Mouse (Mus musculus) embryo, embryonic 11.5 days (tissue): ENCODE results near the gene Olfr921.

Experiments
- DNase-seq: peaks from one replicate; pipeline ENCODE4 v3.0.0-alpha.2; 2012; ENCODE audit warnings: low read depth, low spot score

The Olfr921 gene

GRCm38 (mm10) chr9:38772768-38773167 lies at the start of gene Olfr921:
Gene Olfr921 (plus strand): TSS chr9:38773068.
- no peak for DNase-seq

GRCm38 (mm10) chr9:38724044-38724443 lies 48.8 kb upstream of the Olfr921 start:
- DNase-seq: no peak

DNA sequence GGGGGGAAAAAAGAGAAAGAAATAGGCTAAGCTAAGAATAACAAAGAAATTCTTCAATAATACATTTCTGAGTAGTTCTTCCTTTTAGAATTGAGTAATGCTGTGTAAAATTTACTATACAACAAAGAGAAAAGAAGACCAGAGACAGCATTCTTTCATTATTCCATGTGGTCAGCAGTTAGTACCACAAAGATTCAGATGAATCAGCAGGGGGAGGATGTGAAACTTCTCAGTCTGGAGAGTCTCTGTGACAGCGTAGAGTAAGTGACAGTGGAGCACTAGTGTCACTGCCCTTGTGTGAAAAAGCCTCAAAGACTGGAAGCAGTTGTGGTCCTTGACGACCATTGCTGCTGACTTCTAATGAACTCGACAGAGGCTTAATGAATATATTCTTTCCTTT lies 44.6 kb upstream of the Olfr921 start:
- DNase-seq: no peak

- no peak for DNase-seq
These were observed 31.5 kb upstream of the Olfr921 start for GRCm38 (mm10) chr9:38741408-38741807.

DNA sequence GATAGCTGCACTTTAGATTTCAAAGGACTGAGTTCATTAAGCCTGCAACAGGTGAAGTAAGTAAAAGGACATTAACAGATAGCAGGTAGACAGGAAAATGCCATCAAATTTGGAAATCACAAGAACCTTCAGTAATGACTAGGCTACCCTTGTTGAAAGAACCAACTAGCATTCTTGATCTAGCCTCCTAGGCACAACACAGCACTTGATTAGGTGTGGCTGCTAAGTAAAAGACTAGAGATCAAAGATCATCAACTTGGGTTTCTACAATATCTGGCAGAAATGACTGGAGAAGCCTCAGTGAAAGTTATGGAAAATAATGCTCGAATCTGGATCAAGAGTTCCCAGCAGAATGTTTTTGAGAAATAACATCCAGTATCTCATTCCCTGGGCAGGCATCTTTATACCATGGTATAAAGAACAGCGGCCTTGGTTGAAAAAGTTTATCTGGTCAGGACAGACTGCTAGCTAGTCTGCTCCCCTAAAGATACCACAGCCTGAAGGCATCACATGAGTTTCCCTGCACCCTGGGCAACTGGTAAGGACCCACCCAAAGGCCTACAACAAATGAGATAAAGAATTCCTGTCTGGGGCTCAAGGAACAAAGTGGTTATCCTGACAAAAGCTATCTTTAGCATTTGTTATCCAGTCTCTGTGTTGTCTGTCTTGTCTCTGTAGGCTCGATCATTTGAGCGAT lies 28.1 kb upstream of the Olfr921 start:
- DNase-seq: no peak

- DNase-seq: no peak
These were observed 20.9 kb upstream of the Olfr921 start, which contains the start of gene Olfr920 for GRCm38 (mm10) chr9:38751999-38752398. Gene Olfr920 (plus strand): TSS chr9:38752299.

DNA sequence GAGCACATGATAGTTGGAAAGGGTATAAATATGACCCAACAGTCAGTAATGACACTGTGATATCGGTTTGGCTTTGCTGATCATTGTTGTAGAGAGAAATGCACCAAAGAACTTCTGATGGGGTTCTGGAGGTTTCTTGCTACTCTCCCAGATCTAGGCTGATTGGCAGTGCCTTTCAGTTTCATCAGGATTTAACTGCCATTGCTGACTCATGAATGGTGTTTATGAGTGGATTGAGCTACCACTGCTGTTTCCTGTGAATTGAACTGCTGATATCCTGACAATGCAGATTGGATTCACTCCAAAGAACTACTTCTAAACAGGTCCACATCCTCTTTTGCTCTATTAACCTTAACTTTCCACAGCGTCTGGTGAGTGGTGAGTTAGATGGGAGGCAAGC lies 19.8 kb downstream of the Olfr921 start:
- DNase-seq: no peak

GRCm38 (mm10) chr9:38805696-38806095 lies 32.8 kb downstream of the Olfr921 start:
- peak; percentile 0 for DNase-seq

DNA sequence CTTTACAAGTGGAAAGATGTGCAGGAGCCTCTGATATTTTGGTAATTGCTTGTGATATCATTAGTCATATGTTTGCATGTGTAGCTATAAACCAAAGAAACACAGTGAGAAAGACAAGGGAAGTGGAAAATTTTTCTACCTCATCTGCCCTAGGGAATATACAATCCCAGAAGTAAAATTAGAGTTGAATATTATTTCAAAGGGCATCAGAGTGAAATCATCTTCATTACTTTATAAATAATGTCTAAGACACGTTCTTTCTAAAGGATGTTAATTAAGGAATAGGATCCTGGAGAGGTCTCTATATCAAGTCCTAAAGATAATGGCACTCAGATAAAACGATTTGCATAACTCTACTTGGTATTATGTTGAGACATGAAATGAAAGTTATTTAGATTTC lies 41.4 kb downstream of the Olfr921 start, which contains the start of gene Olfr922:
Gene Olfr922 (plus strand): TSS at position 301 of the 400 bp plus-strand sequence.
- no peak for DNase-seq

- DNase-seq: no peak
These were observed 42.7 kb downstream of the Olfr921 start for GRCm38 (mm10) chr9:38815458-38815986.

GRCm38 (mm10) chr9:38826245-38826644 lies 53.4 kb downstream of the Olfr921 start, which contains the start of gene Olfr923:
Gene Olfr923 (plus strand): TSS chr9:38826545.
- no peak for DNase-seq
